Mouse (Mus musculus) heart, adult 2 months (tissue): ENCODE measurements at regions not wholly inside any gene's neighbourhood (a gene's known extent, or its start where the extent isn't known, plus 50 kb on each side); places are given as distances from the start of the nearest gene placed in this dataset.

ENCODE experiments used
- DNase-seq, 2 experiments: peaks; one replicate each; pipeline ENCODE4 v3.0.0; 2021
- H3K27ac ChIP-seq: fragments of 200-600 bp; 2 replicates; pipeline ENCODE4 v1.8.1; 2022
- H3K27me3 ChIP-seq: fragments of 200-500 bp; 2 replicates; pipeline ENCODE4 v1.6.1; 2012; ENCODE audit warnings: mild to moderate bottlenecking, low read length, inconsistent platforms, mixed read lengths; ENCODE audit not compliant: control insufficient read depth, insufficient read depth
- H3K36me3 ChIP-seq: fragments of 200-500 bp; 2 replicates; pipeline ENCODE4 v1.6.1; 2012; ENCODE audit warnings: low read length, inconsistent platforms; ENCODE audit not compliant: control insufficient read depth, insufficient read depth
- H3K4me1 ChIP-seq: fragments of 200-500 bp; 2 replicates; pipeline ENCODE4 v1.6.1; 2011; ENCODE audit warnings: low read length; ENCODE audit not compliant: control insufficient read depth, insufficient read depth
- H3K4me3 ChIP-seq: fragments of 200-600 bp; 2 replicates; pipeline ENCODE4 v1.8.1; 2022
- H3K79me2 ChIP-seq: fragments of 200-500 bp; replicated peaks from 2 replicates; pipeline ENCODE4 v1.6.1; 2012; ENCODE audit warnings: mild to moderate bottlenecking, inconsistent platforms, low read length, moderate library complexity, mixed read lengths; ENCODE audit not compliant: control insufficient read depth, insufficient read depth
- H3K9ac ChIP-seq: fragments of 200-500 bp; 2 replicates; pipeline ENCODE4 v1.6.1; 2012; ENCODE audit warnings: low read depth, mild to moderate bottlenecking, control low read depth, inconsistent platforms, low read length, mixed read lengths
- CTCF ChIP-seq: fragments of 200-600 bp; IDR thresholded peaks from 2 replicates; pipeline ENCODE4 v1.8.1; 2022; ENCODE audit warnings: antibody characterized with exemption, mild to moderate bottlenecking, moderate library complexity
- EP300 ChIP-seq: fragments of 200-500 bp; IDR thresholded peaks from 2 replicates; pipeline ENCODE4 v1.6.1; 2011; ENCODE audit warnings: low read depth, low read length, control low read depth; ENCODE audit not compliant: insufficient read depth
- POLR2A ChIP-seq: fragments of 200-500 bp; IDR thresholded peaks from 2 replicates; pipeline ENCODE4 v1.6.1; 2011; ENCODE audit warnings: mild to moderate bottlenecking, low read depth, low read length, control low read depth; ENCODE audit not compliant: insufficient read depth
- WGBS: fragments of 180-500 bp; shearing (Covaris S2); methylation state at CpG from one replicate; pipeline ENCODE4 v1.1.7; 2018; 5-methylcytosine and 5-hydroxymethylcytosine counted together
- intact Hi-C: fragments of 180-260 bp; cut with DNase I; formaldehyde crosslinking; loops from one replicate; pipeline ENCODE4 v1.15.1; 2025

DNA sequence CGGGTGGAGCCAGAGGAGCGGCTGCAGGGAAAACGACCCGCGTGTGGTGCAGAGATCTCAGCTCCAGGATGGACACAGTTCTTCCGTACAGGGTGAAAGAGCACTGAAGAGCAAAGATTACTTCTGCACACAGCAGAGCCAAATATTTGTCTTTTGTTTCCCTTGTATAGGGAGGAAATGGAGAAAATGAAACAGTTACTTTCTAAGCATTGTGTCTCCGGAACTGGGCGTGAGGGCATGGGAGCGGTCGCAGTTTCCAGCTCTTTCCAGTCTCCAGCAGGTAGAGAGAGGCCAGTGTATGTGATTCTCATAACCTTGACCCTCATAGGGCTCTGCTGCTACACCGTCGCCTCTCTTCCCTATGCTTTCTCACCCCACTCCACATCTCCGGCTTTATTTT is 105.1 kb upstream of the Gm10295 start:
- no peak for TF ChIP-seq CTCF
- TF ChIP-seq EP300, result no peak
- no peak for TF ChIP-seq POLR2A
- intact Hi-C loops, result no loop called here
- Histone ChIP-seq H3K27ac (no peak overlapping the region), H3K9ac (no peak overlapping the region), H3K4me1 (no peaks in the 10 kb centered on the region), H3K4me3 (no peak overlapping the region), H3K79me2 (no peaks in the 10 kb centered on the region), H3K36me3 (no peaks in the 10 kb centered on the region), H3K27me3 (no peaks in the 10 kb centered on the region)
- no peak for DNase-seq
- 50% methylated on average over 13 of the region's 13 CpGs for WGBS

DNA sequence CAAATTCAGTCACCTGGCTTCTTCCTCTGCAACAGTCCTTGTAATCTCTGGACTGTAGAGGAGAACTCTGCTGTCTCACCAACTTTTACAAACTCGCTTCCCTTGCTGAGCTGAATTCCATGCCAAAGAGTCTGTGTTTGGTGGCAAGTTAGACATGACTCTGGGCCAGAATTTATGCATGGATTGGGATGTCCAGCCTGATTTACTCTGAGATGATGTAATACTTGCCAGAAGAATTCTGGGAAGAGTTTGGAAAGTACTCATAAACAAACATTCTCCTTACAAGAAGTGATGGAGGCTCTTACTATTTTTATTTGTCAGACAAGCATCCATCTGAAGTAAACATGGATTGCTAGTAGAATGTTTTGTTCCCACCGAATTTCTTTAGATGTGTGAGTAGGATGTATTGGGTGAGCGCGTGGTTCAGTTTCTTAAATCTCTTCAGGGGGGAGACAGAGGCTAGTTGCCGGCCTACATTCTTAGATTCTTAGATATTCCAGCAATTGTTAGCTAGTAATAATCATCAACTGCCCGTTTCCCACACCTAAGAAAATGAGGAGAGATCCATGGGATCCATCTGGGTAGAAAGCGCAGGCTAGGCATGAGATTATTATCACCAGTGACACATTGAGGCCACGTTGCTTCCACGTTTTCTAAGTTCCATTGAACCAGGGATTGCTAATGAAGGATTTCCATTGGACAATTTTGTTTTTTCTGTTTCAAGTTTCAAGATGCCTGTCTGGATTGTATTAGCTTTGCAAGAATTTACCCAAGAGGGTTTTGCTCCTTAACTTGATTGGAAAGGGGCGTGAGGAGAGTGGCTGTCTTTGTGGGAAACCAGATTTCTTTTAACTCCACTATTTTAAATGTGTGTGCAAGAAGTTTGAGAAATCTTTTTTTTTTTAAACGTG is 89.3 kb upstream of the Gm10295 start:
- intact Hi-C loops, result no loop called here
- H3K9ac ChIP-seq, result no peak overlapping the region
- H3K27me3 ChIP-seq, result no peaks in the 10 kb centered on the region; the same call in 1 of the 2 replicates
- no peak overlapping the region for H3K4me3 ChIP-seq
- H3K36me3 ChIP-seq, result no peaks in the 10 kb centered on the region
- no peak overlapping the region for H3K27ac ChIP-seq
- H3K4me1 ChIP-seq, result no peaks in the 10 kb centered on the region
- TF ChIP-seq POLR2A (no peak), CTCF (no peak), EP300 (no peak)
- no peaks in the 10 kb centered on the region for H3K79me2 ChIP-seq
- DNase-seq, result no peak
- WGBS, result 86% methylated on average over 11 of the region's 11 CpGs

DNA sequence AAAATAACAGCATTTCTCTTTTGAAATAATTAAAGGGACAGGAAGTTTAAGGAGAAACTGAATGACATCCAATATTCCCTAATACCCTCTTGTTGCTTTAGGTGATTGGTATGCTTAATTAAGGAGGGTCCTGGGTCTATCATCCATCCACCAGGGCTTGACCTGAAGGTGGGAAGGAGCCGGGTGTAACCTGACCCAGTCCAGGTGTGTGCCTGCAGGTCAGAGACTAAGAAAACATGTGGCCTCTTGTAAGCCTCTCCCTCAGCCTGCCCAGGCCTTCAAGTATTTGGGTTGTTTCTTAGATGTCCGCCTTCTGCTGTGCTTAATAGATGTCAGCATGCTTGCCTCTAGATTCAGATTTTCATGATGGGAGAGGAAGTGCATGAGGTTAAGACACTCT is 74.7 kb upstream of the Gm10295 start:
- intact Hi-C loops, result no loop called here
- H3K4me3 ChIP-seq, result no peak overlapping the region
- H3K4me1 ChIP-seq, result no peaks in the 10 kb centered on the region
- no peak overlapping the region for H3K9ac ChIP-seq
- no peak overlapping the region for H3K27ac ChIP-seq
- no peaks in the 10 kb centered on the region for H3K79me2 ChIP-seq
- DNase-seq, result no peak
- 77% methylated on average over 2 of the region's 2 CpGs for WGBS
- no peaks in the 10 kb centered on the region for H3K36me3 ChIP-seq
- H3K27me3 ChIP-seq, result no peaks in the 10 kb centered on the region
- TF ChIP-seq POLR2A, result no peak
- TF ChIP-seq CTCF, result no peak

DNA sequence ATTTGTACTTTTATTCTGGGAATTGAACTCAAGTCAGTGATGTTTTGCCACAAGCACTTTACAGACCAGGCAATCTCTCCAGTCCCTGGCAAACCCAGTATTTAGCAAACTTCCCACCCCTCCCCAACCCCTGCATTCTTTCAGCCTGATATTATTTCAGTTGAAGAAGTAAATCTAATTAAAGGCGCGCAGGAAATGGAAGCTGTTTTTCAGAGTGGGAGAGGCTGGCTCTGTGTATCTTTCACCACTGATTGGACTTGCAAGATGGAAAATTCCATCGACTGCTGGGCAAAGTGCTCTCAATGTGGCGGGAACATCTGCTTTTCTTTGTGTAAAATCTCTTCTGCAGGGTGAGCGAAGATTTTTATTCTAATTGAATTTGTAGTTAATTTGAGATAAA is 68.0 kb upstream of the Gm10295 start:
- Histone ChIP-seq H3K36me3 (no peaks in the 10 kb centered on the region), H3K9ac (no peak overlapping the region), H3K27ac (no peak overlapping the region), H3K79me2 (no peaks in the 10 kb centered on the region), H3K4me3 (no peak overlapping the region), H3K4me1 (peaks cover 3% of the 10 kb centered on the region), H3K27me3 (no peaks in the 10 kb centered on the region)
- TF ChIP-seq POLR2A (no peak), CTCF (no peak), EP300 (no peak)
- intact Hi-C loops, result loop anchor here (10.0 kb wide), 1 partner anchor 286 kb away; no protein-coding TSS in a partner anchor
- 50% methylated on average over 5 of the region's 5 CpGs for WGBS
- DNase-seq, result peak in 1 of 2 experiments; percentile 6

DNA sequence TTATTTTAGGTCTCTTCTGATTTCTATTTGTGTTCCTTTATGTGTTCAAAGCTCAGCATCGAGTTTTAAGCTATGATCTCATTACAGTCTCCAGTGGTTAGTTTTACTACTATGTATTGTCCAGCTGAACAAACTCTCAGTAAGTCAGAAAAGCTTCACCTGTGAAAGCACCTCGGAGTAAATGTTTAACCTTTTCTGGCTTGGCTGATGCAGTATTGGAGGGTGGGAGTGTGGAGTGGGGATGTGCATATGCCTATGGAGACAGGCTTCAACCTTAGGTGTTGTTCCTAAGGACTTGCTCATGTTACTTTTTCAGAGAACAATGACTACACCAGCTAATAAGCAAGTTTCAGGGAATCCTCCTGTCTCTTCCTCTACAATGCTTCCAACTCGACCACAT is 67.6 kb upstream of the Gm10295 start:
- WGBS, result 45% methylated on average over 3 of the region's 3 CpGs
- H3K27me3 ChIP-seq, result no peaks in the 10 kb centered on the region
- H3K27ac ChIP-seq, result no peak overlapping the region
- intact Hi-C loops, result loop anchor here (10.0 kb wide), 1 partner anchor 286 kb away; no protein-coding TSS in a partner anchor
- no peaks in the 10 kb centered on the region for H3K36me3 ChIP-seq
- H3K9ac ChIP-seq, result no peak overlapping the region
- DNase-seq, result no peak
- H3K4me3 ChIP-seq, result no peak overlapping the region
- H3K79me2 ChIP-seq, result no peaks in the 10 kb centered on the region
- peaks cover 3% of the 10 kb centered on the region for H3K4me1 ChIP-seq
- no peak for TF ChIP-seq POLR2A
- TF ChIP-seq CTCF, result no peak
- no peak for TF ChIP-seq EP300

DNA sequence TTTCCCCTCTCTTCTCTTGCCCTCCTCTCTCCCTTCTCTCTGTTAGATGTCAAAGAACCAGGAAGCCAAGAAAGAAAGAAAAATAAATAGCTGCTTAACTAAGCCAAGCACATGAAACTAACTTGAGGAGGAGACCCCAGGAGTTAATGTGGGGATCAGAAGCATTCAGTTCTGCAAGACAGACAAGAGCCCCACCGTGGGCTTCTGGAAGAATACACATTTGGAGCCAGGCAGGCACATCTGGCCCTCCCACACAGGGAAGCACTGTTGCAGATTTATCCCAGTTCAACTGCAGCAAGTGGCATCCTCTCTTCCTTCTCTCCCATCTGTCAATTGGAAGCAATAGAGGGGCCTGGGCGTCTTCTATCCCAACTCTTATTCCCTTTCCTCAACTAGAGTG is 63.5 kb upstream of the Gm10295 start:
- Histone ChIP-seq H3K79me2 (no peaks in the 10 kb centered on the region), H3K4me3 (no peak overlapping the region), H3K27me3 (no peaks in the 10 kb centered on the region), H3K4me1 (peaks cover 3% of the 10 kb centered on the region), H3K27ac (no peak overlapping the region), H3K36me3 (no peaks in the 10 kb centered on the region), H3K9ac (no peak overlapping the region)
- 66% methylated on average over 2 of the region's 2 CpGs for WGBS
- no peak for TF ChIP-seq EP300
- no peak for DNase-seq
- intact Hi-C loops, result loop anchor here (5.0 to 10.0 kb wide), 6 partner anchors 168 to 1922 kb away; partner anchors contain the start of gene Nr2f2
